Comparison of ENCODE assay signal across 11 mouse cellular contexts in the genomic region with DNA sequence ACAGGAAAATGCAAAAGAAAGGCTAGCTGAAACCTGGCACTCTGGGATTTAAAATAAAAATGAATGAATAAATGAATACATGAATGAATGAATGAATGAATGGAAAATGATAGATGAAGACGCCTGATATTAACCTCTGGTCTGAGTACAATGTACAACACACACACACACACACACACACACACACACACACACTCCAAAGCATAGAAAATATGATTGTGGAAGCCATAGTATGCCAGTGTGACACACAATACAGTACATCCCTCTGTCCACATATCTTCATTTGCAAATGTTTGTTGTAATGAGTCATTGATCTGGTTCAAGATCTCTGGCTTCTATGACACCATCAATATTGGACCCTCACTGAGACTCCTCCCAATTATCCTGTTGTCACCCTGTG. TPM values are rescaled to one million over a fixed set of nuclear protein-coding genes. Genes with fewer than 3 reads are reported as not detected.
DNase-seq lines count a peak whose midpoint lies in the region; ATAC-seq and TF ChIP-seq lines count a peak whose summit lies in the region.
"Had no signal": no experiment of that assay in that cellular context is flagged by ENCODE, and none has a peak within 500 bp of the region (broad histone marks: within the 10 kb centered on the region; RNA-seq: fewer than 3 reads in every experiment).

No protein-coding gene starts in this region.

- H3K27ac ChIP-seq in heart, embryonic 11.5 days (ENCODE audit: low read depth, low read length), result no peak overlapping the region
- H3K27ac ChIP-seq in embryonic facial prominence, embryonic 12.5 days, result no peak overlapping the region
- H3K27ac ChIP-seq in hindbrain, postnatal 0 days, result peak overlapping the region; percentile 84; the same call in 1 of the 2 replicates
- H3K27ac ChIP-seq in midbrain, embryonic 14.5 days (replicated peaks; ENCODE audit: low read depth, low read length), result peak overlapping the region; percentile 81

- no peak overlapping the region for H3K4me3 ChIP-seq in heart, embryonic 11.5 days (ENCODE audit: low read depth, low read length)
- no peak overlapping the region for H3K4me3 ChIP-seq in embryonic facial prominence, embryonic 12.5 days
- H3K4me3 ChIP-seq in hindbrain, postnatal 0 days (ENCODE audit: low read length), result no peak overlapping the region; the same call in 1 of the 2 replicates
- peak overlapping the region; percentile 52; the same call in 1 of the 2 replicates for H3K4me3 ChIP-seq in midbrain, embryonic 14.5 days (replicated peaks; ENCODE audit: low read depth, low read length)

- H3K9me3 ChIP-seq in heart, embryonic 11.5 days (replicated peaks; ENCODE audit: control insufficient read depth, low read length), result no peaks in the 10 kb centered on the region
- no peaks in the 10 kb centered on the region for H3K9me3 ChIP-seq in embryonic facial prominence, embryonic 12.5 days
- H3K9me3 ChIP-seq in hindbrain, postnatal 0 days (ENCODE audit: low read length), result no peaks in the 10 kb centered on the region
- H3K9me3 ChIP-seq in midbrain, embryonic 14.5 days (ENCODE audit: control insufficient read depth, low read length), result no peaks in the 10 kb centered on the region

- H3K4me2 ChIP-seq in heart, embryonic 11.5 days, result peak overlapping the region; percentile 94
- H3K4me2 ChIP-seq in embryonic facial prominence, embryonic 12.5 days (replicated peaks), result peak overlapping the region; percentile 79
- H3K4me2 ChIP-seq in hindbrain, postnatal 0 days (ENCODE audit: low read depth, low read length), result peak overlapping the region; percentile 96
- H3K4me2 ChIP-seq in midbrain, embryonic 14.5 days (ENCODE audit: low read length), result peak overlapping the region; percentile 93

- 70% methylated on average over 1 of the region's 1 CpGs for WGBS in heart, embryonic 11.5 days (ENCODE audit: insufficient replicate concordance)
- WGBS in embryonic facial prominence, embryonic 12.5 days, result 94% methylated on average over 1 of the region's 1 CpGs
- 78% methylated on average over 1 of the region's 1 CpGs for WGBS in hindbrain, postnatal 0 days
- 59% methylated on average over 1 of the region's 1 CpGs for WGBS in midbrain, embryonic 14.5 days

- no peak for ATAC-seq in heart, embryonic 11.5 days (replicated peaks; ENCODE audit: insufficient number of reproducible peaks, low FRiP score, low TSS enrichment)
- no peak for ATAC-seq in embryonic facial prominence, embryonic 12.5 days (ENCODE audit: insufficient number of reproducible peaks, insufficient read depth, low FRiP score, low TSS enrichment)
- no peak for ATAC-seq in hindbrain, postnatal 0 days
- peak; percentile 53; the same call in 1 of the 2 replicates for ATAC-seq in midbrain, embryonic 14.5 days (ENCODE audit: low FRiP score, low TSS enrichment)

- 0 out of 2 replicates have a peak, but pooled peaks cover 2% of the 10 kb centered on the region for H3K27me3 ChIP-seq in heart, embryonic 11.5 days (ENCODE audit: control insufficient read depth, insufficient read depth, low read length)
- H3K27me3 ChIP-seq in embryonic facial prominence, embryonic 12.5 days, result peaks cover 3% of the 10 kb centered on the region; the same call in 1 of the 2 replicates
- H3K27me3 ChIP-seq in hindbrain, postnatal 0 days (ENCODE audit: insufficient read depth, low read length), result no peaks in the 10 kb centered on the region
- H3K27me3 ChIP-seq in midbrain, embryonic 14.5 days (ENCODE audit: control insufficient read depth, insufficient read depth, low read length), result 0 out of 2 replicates have a peak, but pooled peaks cover 4% of the 10 kb centered on the region

- no peak overlapping the region for H3K9ac ChIP-seq in heart, embryonic 11.5 days (ENCODE audit: low read depth, low read length)
- H3K9ac ChIP-seq in embryonic facial prominence, embryonic 12.5 days, result no peak overlapping the region
- H3K9ac ChIP-seq in hindbrain, postnatal 0 days (replicated peaks; ENCODE audit: low read length), result no peak overlapping the region
- H3K9ac ChIP-seq in midbrain, embryonic 14.5 days (replicated peaks; ENCODE audit: low read length), result no peak overlapping the region

- no peaks in the 10 kb centered on the region for H3K36me3 ChIP-seq in heart, embryonic 11.5 days (ENCODE audit: control insufficient read depth, insufficient read depth, low read length)
- no peaks in the 10 kb centered on the region for H3K36me3 ChIP-seq in embryonic facial prominence, embryonic 12.5 days
- H3K36me3 ChIP-seq in hindbrain, postnatal 0 days (ENCODE audit: insufficient read depth, low read length), result no peaks in the 10 kb centered on the region
- no peaks in the 10 kb centered on the region for H3K36me3 ChIP-seq in midbrain, embryonic 14.5 days (ENCODE audit: control insufficient read depth, insufficient read depth, low read length)

- H3K4me1 ChIP-seq in heart, embryonic 11.5 days (ENCODE audit: control insufficient read depth, insufficient read depth, low read length), result no peaks in the 10 kb centered on the region
- H3K4me1 ChIP-seq in embryonic facial prominence, embryonic 12.5 days, result peaks cover 7% of the 10 kb centered on the region; the same call in 1 of the 2 replicates
- peaks cover 3% of the 10 kb centered on the region; the same call in 1 of the 2 replicates for H3K4me1 ChIP-seq in hindbrain, postnatal 0 days (ENCODE audit: insufficient read depth, low read length)
- H3K4me1 ChIP-seq in midbrain, embryonic 14.5 days (ENCODE audit: control insufficient read depth, insufficient read depth, low read length), result peaks cover 6% of the 10 kb centered on the region; the same call in 1 of the 2 replicates

- TF ChIP-seq CTCF in hindbrain, postnatal 0 days (IDR thresholded peaks at IDR 0.05; ENCODE audit: low read depth), result no peak

- DNase-seq in heart, adult 11 months, result no peak
- DNase-seq in hindbrain, postnatal 0 days (ENCODE audit: low spot score), result no peak
- peak; percentile 8 for DNase-seq in midbrain, embryonic 14.5 days
- no peak for DNase-seq in layer of hippocampus, postnatal 25 days (ENCODE audit: extremely low spot score in 1 of 2, low spot score in 1 of 2)
- DNase-seq in kidney, postnatal 14 days, result no peak
- no peak for DNase-seq in kidney, postnatal 36 days

RNA-seq across cellular contexts. Expression of gene Zfp354b, which starts 0.6 kb away (rescaled TPM):
- 0.30 and 0.82 TPM in 2 replicates for polyA plus RNA-seq in heart, embryonic 11.5 days (2014; fragmentation: Nextera tagmentation; extraction: Ambion mirVana)
- 1.6 and 1.8 TPM in 2 replicates for polyA plus RNA-seq in embryonic facial prominence, embryonic 12.5 days (2016; fragmentation: Nextera tagmentation; extraction: Ambion mirVana)
- total RNA-seq in hindbrain, postnatal 0 days (2014; rRNA removed), result 0.52 and 1.1 TPM in 2 replicates
- polyA plus RNA-seq in hindbrain, postnatal 0 days (2015; fragmentation: Nextera tagmentation; extraction: Ambion mirVana), result 2.3 and 2.8 TPM in 2 replicates
- polyA plus RNA-seq in midbrain, embryonic 14.5 days (2014; fragmentation: Nextera tagmentation; extraction: Ambion mirVana), result 4.3 and 4.5 TPM in 2 replicates
- total RNA-seq in layer of hippocampus, postnatal 25 days (2021), result 1 to 10 TPM; 5.4 to 7.2 TPM

RNA-seq across cellular contexts. Expression of gene 4933414I15Rik, which starts 11.5 kb away (rescaled TPM):
- polyA plus RNA-seq in heart, embryonic 11.5 days (2014; fragmentation: Nextera tagmentation; extraction: Ambion mirVana), result not detected in 2 replicates
- polyA plus RNA-seq in embryonic facial prominence, embryonic 12.5 days (2016; fragmentation: Nextera tagmentation; extraction: Ambion mirVana), result not detected in 2 replicates
- not detected in 2 replicates for total RNA-seq in hindbrain, postnatal 0 days (2014; rRNA removed)
- polyA plus RNA-seq in hindbrain, postnatal 0 days (2015; fragmentation: Nextera tagmentation; extraction: Ambion mirVana), result not detected in 2 replicates
- polyA plus RNA-seq in midbrain, embryonic 14.5 days (2014; fragmentation: Nextera tagmentation; extraction: Ambion mirVana), result not detected in 2 replicates
- total RNA-seq in layer of hippocampus, postnatal 25 days (2021), result not detected
- polyA plus RNA-seq: frontal cortex, adult 2 months; kidney, postnatal 0 days; urinary bladder, adult 2 months had no signal

RNA-seq across cellular contexts. Expression of gene Zfp2, which starts 16.1 kb away (rescaled TPM):
- 9.2 and 11.2 TPM in 2 replicates for polyA plus RNA-seq in heart, embryonic 11.5 days (2014; fragmentation: Nextera tagmentation; extraction: Ambion mirVana)
- polyA plus RNA-seq in embryonic facial prominence, embryonic 12.5 days (2016; fragmentation: Nextera tagmentation; extraction: Ambion mirVana), result 18.3 and 19.9 TPM in 2 replicates
- total RNA-seq in hindbrain, postnatal 0 days (2014; rRNA removed), result 15.8 and 24.3 TPM in 2 replicates
- polyA plus RNA-seq in hindbrain, postnatal 0 days (2015; fragmentation: Nextera tagmentation; extraction: Ambion mirVana), result 28.0 and 29.2 TPM in 2 replicates
- 59.6 and 59.9 TPM in 2 replicates for polyA plus RNA-seq in midbrain, embryonic 14.5 days (2014; fragmentation: Nextera tagmentation; extraction: Ambion mirVana)
- 10 to 100 TPM; 17.2 to 19.7 TPM for total RNA-seq in layer of hippocampus, postnatal 25 days (2021)

RNA-seq across cellular contexts. Expression of gene Prop1, which starts 21.5 kb away (rescaled TPM):
- polyA plus RNA-seq in heart, embryonic 11.5 days (2014; fragmentation: Nextera tagmentation; extraction: Ambion mirVana), result not detected in 2 replicates
- 1.0 TPM in 1 of 2 replicates, not detected in the other for polyA plus RNA-seq in embryonic facial prominence, embryonic 12.5 days (2016; fragmentation: Nextera tagmentation; extraction: Ambion mirVana)
- total RNA-seq in hindbrain, postnatal 0 days (2014; rRNA removed), result not detected in 2 replicates
- polyA plus RNA-seq in hindbrain, postnatal 0 days (2015; fragmentation: Nextera tagmentation; extraction: Ambion mirVana), result not detected in 2 replicates
- not detected in 2 replicates for polyA plus RNA-seq in midbrain, embryonic 14.5 days (2014; fragmentation: Nextera tagmentation; extraction: Ambion mirVana)
- not detected for total RNA-seq in layer of hippocampus, postnatal 25 days (2021)
- polyA plus RNA-seq: frontal cortex, adult 2 months; kidney, postnatal 0 days; urinary bladder, adult 2 months had no signal

RNA-seq across cellular contexts. Expression of gene Olfr1378, which starts 34.3 kb away (rescaled TPM):
- polyA plus RNA-seq in heart, embryonic 11.5 days (2014; fragmentation: Nextera tagmentation; extraction: Ambion mirVana), result not detected in 2 replicates
- not detected in 2 replicates for polyA plus RNA-seq in embryonic facial prominence, embryonic 12.5 days (2016; fragmentation: Nextera tagmentation; extraction: Ambion mirVana)
- total RNA-seq in hindbrain, postnatal 0 days (2014; rRNA removed), result not detected in 2 replicates
- polyA plus RNA-seq in hindbrain, postnatal 0 days (2015; fragmentation: Nextera tagmentation; extraction: Ambion mirVana), result not detected in 2 replicates
- polyA plus RNA-seq in midbrain, embryonic 14.5 days (2014; fragmentation: Nextera tagmentation; extraction: Ambion mirVana), result not detected in 2 replicates
- not detected for total RNA-seq in layer of hippocampus, postnatal 25 days (2021)
- polyA plus RNA-seq: frontal cortex, adult 2 months; kidney, postnatal 0 days; urinary bladder, adult 2 months had no signal

Comparison
In these comparisons a context has a peak if more than half of its experiments do, and no peak if none do; other contexts are left out.
1. H3K27ac ChIP-seq: peak in hindbrain, postnatal 0 days (single experiment) and midbrain, embryonic 14.5 days (single experiment); none in heart, embryonic 11.5 days (single experiment) and embryonic facial prominence, embryonic 12.5 days (single experiment).
2. Peak in every context shown above with its lines, with median percentiles within 50 percentile points of each other: H3K4me2 ChIP-seq.